Mouse (Mus musculus) hindbrain, embryonic 14.5 days (tissue): Measurements from ENCODE around the gene Agrp. TPM values are rescaled to one million over a fixed set of nuclear protein-coding genes. Genes with fewer than 3 reads are reported as not detected.
A peak's percentile ranks its signal among the peaks of the same experiment; 100 is the strongest.

ENCODE experiments used
- ATAC-seq: fragments of 200-750 bp; cut with Nextera tagmentation; 2 replicates; pipeline ENCODE4 v1.8.0; 2017; ENCODE audit warnings: moderate number of reproducible peaks, mild to moderate bottlenecking, moderate TSS enrichment, moderate library complexity; ENCODE audit not compliant: low FRiP score
- DNase-seq: peaks from one replicate; pipeline ENCODE4 v3.0.0-alpha.2; 2015; ENCODE audit warnings: low spot score
- H3K27ac ChIP-seq: fragments of 300-500 bp; sonication (generic); 2 replicates; pipeline ENCODE4 v1.5.1; 2014; ENCODE audit warnings: mild to moderate bottlenecking, moderate library complexity
- H3K27me3 ChIP-seq: fragments of 300-500 bp; sonication (generic); 2 replicates; pipeline ENCODE4 v1.6.1; 2014; ENCODE audit warnings: mild to moderate bottlenecking, low read length, mixed read lengths; ENCODE audit not compliant: control insufficient read depth, insufficient read depth
- H3K36me3 ChIP-seq: fragments of 300-500 bp; sonication (generic); replicated peaks from 2 replicates; pipeline ENCODE4 v1.6.1; 2014; ENCODE audit not compliant: control insufficient read depth, insufficient read depth
- H3K4me1 ChIP-seq: fragments of 300-500 bp; sonication (generic); replicated peaks from 2 replicates; pipeline ENCODE4 v1.6.1; 2014; ENCODE audit warnings: antibody characterized with exemption, low read length, mixed read lengths; ENCODE audit not compliant: control insufficient read depth, insufficient read depth
- H3K4me2 ChIP-seq: fragments of 300-500 bp; sonication (generic); replicated peaks from 2 replicates; pipeline ENCODE4 v1.6.1; 2014; ENCODE audit warnings: mild to moderate bottlenecking, moderate library complexity
- H3K4me3 ChIP-seq: fragments of 300-500 bp; sonication (generic); replicated peaks from 2 replicates; pipeline ENCODE4 v1.5.1; 2014; ENCODE audit warnings: mild to moderate bottlenecking, low read length
- H3K9ac ChIP-seq: fragments of 300-500 bp; sonication (generic); 2 replicates; pipeline ENCODE4 v1.6.1; 2014
- H3K9me3 ChIP-seq: fragments of 300-500 bp; sonication (generic); 2 replicates; pipeline ENCODE4 v1.6.1; 2016; ENCODE audit warnings: low read length; ENCODE audit not compliant: control insufficient read depth
- WGBS: fragments of 180-500 bp; shearing (Covaris S2); extraction: QIAGEN DNeasy Blood & Tissue Kit; methylation state at CpG from one replicate; pipeline ENCODE4 v1.1.7; 2014; 5-methylcytosine and 5-hydroxymethylcytosine counted together
- polyA plus RNA-seq: library from polyadenylated mRNA; unstranded; fragments of >200 nt; fragmentation: Nextera tagmentation; extraction: Ambion mirVana; gene quantifications from 2 replicates; pipeline ENCODE4 v1.2.1, GENCODE M21; 2014

Gene Agrp
- polyA plus RNA-seq, 1 experiment from 2014 or later, result 0.84 TPM

DNA sequence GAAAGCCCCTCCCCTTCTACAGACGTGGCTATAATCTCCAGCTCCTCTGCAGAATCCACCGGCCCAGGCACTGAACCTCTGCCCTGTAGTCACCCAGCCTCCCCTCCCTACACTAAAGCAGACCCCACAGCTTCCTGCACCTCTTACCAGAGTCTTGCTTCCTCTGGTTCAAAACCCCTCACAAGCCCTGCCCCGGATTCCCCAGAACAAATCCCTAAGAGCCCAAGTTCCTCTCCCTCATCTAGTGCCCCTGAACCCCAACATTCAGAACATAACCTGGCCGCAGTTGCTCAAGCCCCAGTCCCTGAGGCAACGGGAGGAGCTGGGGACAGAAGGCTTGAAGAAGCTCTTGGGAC lies 18.9 kb downstream of the Agrp start:
- 93% methylated on average over 5 of the region's 5 CpGs for WGBS
- Histone ChIP-seq H3K4me1 (peaks cover 17% of the 10 kb centered on the region), H3K36me3 (peaks cover 84% of the 10 kb centered on the region), H3K9me3 (no peaks in the 10 kb centered on the region), H3K9ac (no peak overlapping the region), H3K27ac (no peak overlapping the region), H3K27me3 (peaks cover 9% of the 10 kb centered on the region), H3K4me3 (no peak overlapping the region), H3K4me2 (no peak overlapping the region)
- no peak for DNase-seq
- ATAC-seq, result no peak

DNA sequence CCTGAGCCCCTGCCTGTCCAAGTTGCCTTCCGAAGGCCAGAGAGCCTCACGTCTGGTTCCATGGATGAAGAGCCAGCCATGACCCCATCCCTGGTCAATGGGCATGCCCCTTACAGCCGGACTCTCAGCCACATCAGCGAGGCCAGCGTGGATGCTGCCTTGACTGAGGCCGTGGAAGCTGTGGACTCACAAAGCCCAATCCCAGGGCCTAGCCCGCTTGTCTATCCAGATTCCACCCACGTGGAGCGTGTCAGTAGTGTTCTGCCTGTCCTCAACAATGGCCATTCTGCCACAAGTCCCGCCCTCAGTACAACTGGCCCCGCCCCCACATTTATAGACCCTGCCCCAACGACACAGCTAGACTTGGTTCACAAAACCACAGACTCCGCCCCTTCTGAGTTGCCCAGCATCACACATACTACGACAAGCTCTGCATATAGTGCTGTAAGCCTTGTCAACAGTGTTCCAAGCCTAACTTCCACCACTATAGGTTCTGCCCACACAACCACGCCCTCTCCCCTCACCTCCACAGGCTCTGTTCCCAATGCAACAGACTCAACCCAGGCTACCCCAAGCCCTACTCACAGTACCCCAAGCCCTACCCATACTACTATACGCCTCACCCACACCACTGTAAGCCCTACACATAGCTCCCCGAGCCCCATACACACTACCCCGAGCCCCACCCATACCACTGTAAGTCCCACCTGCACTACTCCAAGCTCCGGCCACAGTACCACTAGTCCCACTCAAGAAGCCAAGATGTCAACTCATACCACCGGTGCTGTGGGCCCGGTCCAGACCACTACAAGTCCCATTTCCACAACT lies 19.5 kb downstream of the Agrp start:
- ATAC-seq (0 out of 2 replicates have a peak, but pooled peaks have one; percentile 13), DNase-seq (no peak)
- Histone ChIP-seq H3K9ac (no peak overlapping the region), H3K4me3 (no peak overlapping the region), H3K27ac (no peak overlapping the region), H3K4me2 (no peak overlapping the region), H3K36me3 (peaks cover 78% of the 10 kb centered on the region), H3K9me3 (no peaks in the 10 kb centered on the region), H3K4me1 (peaks cover 17% of the 10 kb centered on the region), H3K27me3 (peaks cover 15% of the 10 kb centered on the region)
- WGBS, result 89% methylated on average over 21 of the region's 21 CpGs

DNA sequence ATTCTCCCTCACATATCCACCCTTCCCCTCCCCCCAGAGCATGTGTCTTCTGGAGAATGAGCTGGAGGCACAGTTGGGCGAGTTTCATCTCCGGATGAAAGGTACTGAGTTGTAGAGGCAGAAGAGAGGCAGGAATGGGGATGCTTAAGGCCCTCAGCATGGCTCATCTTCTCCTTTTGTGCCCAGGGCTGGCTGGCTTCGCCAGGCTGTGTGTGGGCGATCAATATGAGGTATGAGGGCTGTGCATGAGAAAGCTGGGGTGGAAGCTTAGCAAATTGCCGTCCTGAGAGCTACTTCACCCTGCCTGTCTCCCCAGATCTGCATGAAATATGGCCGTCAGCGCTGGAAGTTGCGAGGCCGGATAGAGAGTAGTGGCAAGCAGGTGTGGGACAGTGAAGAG lies 21.3 kb downstream of the Agrp start:
- ATAC-seq, result no peak

GRCm38 (mm10) chr8:105613830-105614511 lies 23.2 kb downstream of the Agrp start:
- DNase-seq, result no peak
- WGBS, result 1% methylated on average over 50 of the region's 50 CpGs
- peaks cover 27% of the 10 kb centered on the region for H3K27me3 ChIP-seq
- ATAC-seq, result peak; percentile 35; the same call in 1 of the 2 replicates
- peaks cover 43% of the 10 kb centered on the region for H3K36me3 ChIP-seq
- peaks cover 15% of the 10 kb centered on the region for H3K4me1 ChIP-seq
- H3K4me2 ChIP-seq, result peak overlapping the region; percentile 71
- peak overlapping the region; percentile 36 for H3K4me3 ChIP-seq
- H3K9ac ChIP-seq, result peak overlapping the region; percentile 47
- H3K9me3 ChIP-seq, result no peaks in the 10 kb centered on the region
- H3K27ac ChIP-seq, result no peak overlapping the region

More for the DNA sequence above, 21.3 kb downstream of the Agrp start:
- Histone ChIP-seq H3K9me3 (no peaks in the 10 kb centered on the region), H3K27ac (no peak overlapping the region), H3K9ac (no peak overlapping the region), H3K4me1 (peaks cover 15% of the 10 kb centered on the region), H3K4me2 (no peak overlapping the region), H3K36me3 (peaks cover 63% of the 10 kb centered on the region), H3K4me3 (no peak overlapping the region), H3K27me3 (peaks cover 27% of the 10 kb centered on the region)
- no peak for DNase-seq
- WGBS, result 91% methylated on average over 9 of the region's 9 CpGs

GRCm38 (mm10) chr8:105613037-105613436 lies 24.2 kb downstream of the Agrp start:
- Histone ChIP-seq H3K9ac (peak overlapping the region; percentile 24; the same call in 1 of the 2 replicates), H3K27ac (no peak overlapping the region), H3K4me3 (peak overlapping the region; percentile 9; the same call in 1 of the 2 replicates), H3K27me3 (peaks cover 27% of the 10 kb centered on the region), H3K36me3 (peaks cover 34% of the 10 kb centered on the region), H3K4me2 (peak overlapping the region; percentile 71), H3K9me3 (no peaks in the 10 kb centered on the region), H3K4me1 (peaks cover 15% of the 10 kb centered on the region)
- no peak for DNase-seq
- 2% methylated on average over 20 of the region's 20 CpGs for WGBS
- no peak for ATAC-seq

- no peak overlapping the region for H3K4me2 ChIP-seq
- no peaks in the 10 kb centered on the region for H3K9me3 ChIP-seq
- H3K36me3 ChIP-seq, result peaks cover 22% of the 10 kb centered on the region
- H3K27me3 ChIP-seq, result peaks cover 27% of the 10 kb centered on the region
- H3K9ac ChIP-seq, result no peak overlapping the region
- DNase-seq (no peak), ATAC-seq (no peak)
- WGBS, result 89% methylated on average over 9 of the region's 9 CpGs
- no peak overlapping the region for H3K4me3 ChIP-seq
- H3K4me1 ChIP-seq, result peaks cover 25% of the 10 kb centered on the region
- no peak overlapping the region for H3K27ac ChIP-seq
Measured at GRCm38 (mm10) chr8:105611836-105612235, 25.4 kb downstream of the Agrp start.

DNA sequence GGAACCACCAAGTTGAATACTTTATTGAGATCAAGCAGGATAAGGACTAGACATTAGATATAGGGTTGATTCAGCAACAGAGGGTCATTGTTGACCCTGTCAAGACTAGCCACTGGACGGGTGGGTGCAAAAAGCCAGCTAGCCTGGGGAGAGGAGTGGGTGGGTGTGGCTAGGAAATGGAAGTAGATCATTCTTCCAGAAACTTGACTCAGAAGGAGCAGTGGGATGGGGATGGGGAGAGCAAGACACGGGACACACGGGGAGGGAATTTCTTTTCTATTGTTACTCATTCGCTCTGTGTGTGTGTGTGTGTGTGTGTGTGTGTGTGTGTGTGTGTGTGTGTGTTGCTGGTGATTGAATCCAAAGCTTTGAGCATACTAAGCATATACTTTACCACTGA lies 27.4 kb downstream of the Agrp start:
- DNase-seq, result no peak
- WGBS, result 72% methylated on average over 4 of the region's 4 CpGs

DNA sequence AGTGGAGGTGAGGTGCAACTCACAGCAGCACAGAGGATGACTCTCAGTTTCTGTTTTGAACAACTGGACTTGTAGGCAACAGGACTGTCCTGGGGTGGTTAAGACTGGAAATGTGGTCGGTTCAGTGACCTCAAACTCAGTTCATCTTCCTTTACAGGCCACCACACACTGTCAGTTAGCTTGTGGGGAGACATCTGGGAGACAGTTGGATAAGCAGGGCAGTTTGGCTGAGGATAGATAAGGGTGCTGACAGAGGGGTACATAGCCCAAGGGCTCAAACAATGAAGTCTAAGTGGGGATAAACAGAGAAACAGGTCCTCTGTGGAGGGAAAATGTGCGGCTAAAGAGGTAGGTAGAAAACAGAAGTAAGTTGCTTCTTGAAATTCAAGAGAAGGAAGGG lies 27.8 kb downstream of the Agrp start:
- H3K4me2 ChIP-seq, result no peak overlapping the region
- H3K36me3 ChIP-seq, result no peaks in the 10 kb centered on the region
- 80% methylated on average over 2 of the region's 2 CpGs for WGBS
- H3K27me3 ChIP-seq, result peaks cover 21% of the 10 kb centered on the region
- DNase-seq (no peak), ATAC-seq (no peak)
- H3K4me1 ChIP-seq, result peaks cover 29% of the 10 kb centered on the region
- no peaks in the 10 kb centered on the region for H3K9me3 ChIP-seq
- no peak overlapping the region for H3K9ac ChIP-seq
- no peak overlapping the region for H3K4me3 ChIP-seq
- H3K27ac ChIP-seq, result no peak overlapping the region

More for the DNA sequence above, 27.4 kb downstream of the Agrp start:
- Histone ChIP-seq H3K4me1 (peaks cover 27% of the 10 kb centered on the region), H3K4me3 (no peak overlapping the region), H3K9me3 (no peaks in the 10 kb centered on the region), H3K27me3 (peaks cover 25% of the 10 kb centered on the region), H3K36me3 (peaks cover under 1% of the 10 kb centered on the region; the same call in 1 of the 2 replicates), H3K9ac (no peak overlapping the region), H3K4me2 (no peak overlapping the region), H3K27ac (no peak overlapping the region)
- ATAC-seq, result no peak

GRCm38 (mm10) chr8:105607684-105608083 lies 29.5 kb downstream of the Agrp start:
- DNase-seq, result no peak
- Histone ChIP-seq H3K4me2 (peak overlapping the region; percentile 92), H3K27ac (no peak overlapping the region), H3K27me3 (peaks cover 12% of the 10 kb centered on the region), H3K9ac (no peak overlapping the region), H3K4me3 (no peak overlapping the region), H3K36me3 (no peaks in the 10 kb centered on the region), H3K4me1 (peaks cover 19% of the 10 kb centered on the region), H3K9me3 (no peaks in the 10 kb centered on the region)
- WGBS, result 28% methylated on average over 4 of the region's 4 CpGs
- no peak for ATAC-seq
